Mouse (Mus musculus): ENCODE data around the gene Osbpl10. TPM values are rescaled to one million over a fixed set of nuclear protein-coding genes. Genes with fewer than 3 reads are reported as not detected.
A peak's percentile ranks its signal among the peaks of the same experiment; 100 is the strongest.
"Not testable (repeated sequence)": the region's sequence is repeated elsewhere in the genome, so short reads cannot be mapped to it uniquely, and the experiment has no call there.

Gene Osbpl10
- total RNA-seq, 2 experiments from 2014 or later, result 2.5 to 5.1 TPM

DNA sequence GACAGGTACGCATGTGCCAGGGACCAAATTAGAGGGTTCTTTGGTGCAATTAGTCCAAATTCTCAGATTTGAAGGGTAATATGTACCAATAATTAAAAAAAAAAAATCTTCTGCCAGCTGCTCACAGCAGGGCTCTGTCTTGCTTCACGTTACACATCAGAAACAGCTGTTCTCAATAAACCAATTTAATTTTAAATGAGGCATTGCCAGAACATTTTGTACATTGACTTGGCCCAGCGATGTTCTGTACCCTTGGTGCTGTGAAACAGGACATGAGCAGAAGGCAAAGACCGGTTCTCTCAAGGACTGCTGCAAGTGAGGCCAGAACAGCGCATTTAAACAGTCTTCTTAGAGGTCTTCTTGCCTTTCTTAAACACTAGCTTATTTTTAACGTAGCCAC, 265.3 kb downstream of the Osbpl10 start:
- DNase-seq, result no peak

DNA sequence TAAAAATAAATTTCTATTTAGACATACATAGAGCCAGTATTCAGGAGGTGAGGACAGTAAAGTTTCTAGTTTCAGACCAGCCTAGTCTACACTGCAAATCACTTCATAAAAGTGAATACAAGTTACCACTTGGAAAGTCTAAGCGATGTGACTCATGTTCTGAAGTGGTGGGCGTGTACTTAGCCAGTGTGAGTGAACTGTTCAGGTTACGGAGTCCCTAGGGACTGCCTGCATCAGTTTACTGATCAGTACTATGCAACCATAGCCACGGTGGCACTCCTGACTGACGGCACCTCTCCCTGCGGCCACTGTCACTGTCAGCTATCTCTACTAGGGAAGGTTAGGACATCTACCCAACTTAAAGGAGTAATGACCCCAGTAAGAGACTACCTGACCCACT, 266.7 kb downstream of the Osbpl10 start:
- intact Hi-C loops (cut with DNase I), result no loop called here
- DNase-seq, result no peak

More for the DNA sequence above, 265.3 kb downstream of the Osbpl10 start:
- intact Hi-C loops (cut with DNase I), result no loop called here

DNA sequence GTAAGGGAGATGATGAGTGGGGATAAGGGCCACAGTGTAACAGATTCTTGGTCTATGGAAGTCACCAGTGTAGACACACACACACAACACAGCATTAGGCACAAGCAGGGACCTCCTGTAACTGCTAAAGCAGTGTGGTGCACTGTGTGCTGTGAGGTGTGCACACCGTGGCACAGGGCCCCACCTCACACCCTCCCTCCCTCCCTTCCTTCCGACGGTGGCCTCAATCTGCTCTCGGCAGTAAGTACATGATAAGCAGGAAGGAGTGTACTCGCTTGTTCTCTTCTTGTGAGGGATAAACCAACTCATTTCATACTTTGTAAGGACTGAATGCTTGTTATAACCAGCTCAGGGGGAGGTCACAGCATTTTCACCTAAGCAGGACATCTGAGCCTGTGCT, 270.8 kb downstream of the Osbpl10 start:
- intact Hi-C loops (cut with DNase I), result no loop called here
- no peak for DNase-seq

DNA sequence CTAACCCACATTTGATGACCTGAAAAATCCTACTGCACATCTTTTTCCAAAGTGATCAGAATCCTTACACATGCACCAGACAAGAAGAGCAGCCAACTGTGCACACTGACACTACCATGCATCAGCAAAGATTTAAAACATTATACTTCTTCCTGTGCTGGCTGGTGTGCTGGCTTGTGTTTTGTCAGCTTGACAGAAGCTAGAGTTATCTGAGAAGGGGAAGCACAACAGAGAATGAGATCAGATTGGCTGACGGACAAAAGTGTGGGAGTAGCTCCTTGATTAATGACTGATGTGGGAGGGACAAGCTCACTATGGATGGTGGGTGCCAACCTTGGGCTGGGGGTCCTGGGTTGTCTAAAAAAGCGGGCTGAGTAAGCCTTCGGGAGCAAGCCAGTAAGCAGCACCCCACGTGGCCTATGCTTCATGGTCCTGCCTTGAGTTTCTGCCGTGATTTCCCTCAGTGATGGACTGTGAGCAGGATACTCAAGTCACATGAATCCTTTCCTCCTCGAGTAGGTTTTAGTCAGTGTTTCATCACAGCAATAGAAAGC, 279.4 kb downstream of the Osbpl10 start:
- intact Hi-C loops (cut with DNase I), result loop anchor here (5.0 kb wide), 1 partner anchor 91 kb away; no protein-coding TSS in a partner anchor

DNA sequence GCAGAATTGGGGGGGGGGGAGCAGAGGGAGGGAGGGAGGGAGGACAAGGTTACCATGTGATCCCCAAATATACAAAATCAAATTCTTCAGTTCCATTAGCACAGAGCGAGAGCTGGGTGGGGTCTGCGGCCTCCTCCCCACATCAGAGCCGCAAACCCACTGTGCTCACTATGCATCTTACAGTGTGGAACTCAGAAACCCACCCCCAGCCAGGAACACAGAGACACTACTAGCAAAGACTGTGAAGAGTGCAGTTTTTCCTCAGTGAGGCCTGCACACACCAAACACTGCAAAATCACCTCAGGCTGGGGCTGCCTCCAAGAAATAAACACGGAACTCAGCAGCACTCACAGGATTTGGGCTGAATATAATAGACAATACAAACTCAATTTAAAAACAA, 281.5 kb downstream of the Osbpl10 start:
- intact Hi-C loops (cut with DNase I), result loop anchor here (5.0 kb wide), 2 partner anchors 93 to 173 kb away; no protein-coding TSS in a partner anchor
- no peak for DNase-seq

More for the DNA sequence above, 279.4 kb downstream of the Osbpl10 start:
- no peak for DNase-seq

DNA sequence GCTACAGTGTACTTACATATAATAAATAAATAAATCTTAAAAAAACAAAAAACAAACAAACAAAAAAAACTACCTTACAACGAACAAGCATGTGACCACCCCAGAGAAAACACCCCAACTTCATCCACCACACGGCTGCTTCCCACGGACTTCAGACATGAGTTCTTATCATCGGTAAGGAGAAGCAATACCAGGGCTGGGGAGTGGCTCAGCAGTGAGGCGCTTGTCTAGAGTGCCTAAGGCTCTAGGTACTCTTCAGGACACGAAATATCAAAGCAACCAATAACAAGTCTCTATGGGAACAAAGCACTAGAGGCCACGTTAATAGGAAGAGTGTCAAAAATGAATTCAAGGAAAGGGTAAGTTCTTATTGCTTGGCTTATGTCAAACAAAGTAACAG, 282.1 kb downstream of the Osbpl10 start:
- no peak for DNase-seq
- intact Hi-C loops (cut with DNase I), result loop anchor here (5.0 kb wide), 1 partner anchor 173 kb away; no protein-coding TSS in a partner anchor

DNA sequence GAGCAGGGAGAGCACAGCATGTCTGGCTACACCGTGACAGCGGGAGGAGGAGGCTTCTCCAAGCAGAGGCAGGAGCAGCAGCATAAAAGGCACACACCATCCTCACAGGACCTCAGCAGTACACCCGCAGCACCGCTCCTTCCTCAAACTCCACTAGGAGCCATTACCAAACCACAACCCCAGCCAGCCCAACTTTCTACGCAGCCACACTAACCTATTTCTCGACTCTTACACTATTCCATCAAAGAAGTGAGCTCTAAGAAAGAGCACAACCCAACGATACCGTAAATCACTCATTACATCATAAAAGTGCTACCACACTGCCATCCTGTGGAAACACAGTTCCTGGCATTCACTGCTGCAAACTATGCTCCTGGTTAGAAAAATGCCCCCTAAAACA, 283.1 kb downstream of the Osbpl10 start:
- intact Hi-C loops (cut with DNase I), result loop anchor here (5.0 kb wide), 1 partner anchor 174 kb away; no protein-coding TSS in a partner anchor
- DNase-seq, result no peak

DNA sequence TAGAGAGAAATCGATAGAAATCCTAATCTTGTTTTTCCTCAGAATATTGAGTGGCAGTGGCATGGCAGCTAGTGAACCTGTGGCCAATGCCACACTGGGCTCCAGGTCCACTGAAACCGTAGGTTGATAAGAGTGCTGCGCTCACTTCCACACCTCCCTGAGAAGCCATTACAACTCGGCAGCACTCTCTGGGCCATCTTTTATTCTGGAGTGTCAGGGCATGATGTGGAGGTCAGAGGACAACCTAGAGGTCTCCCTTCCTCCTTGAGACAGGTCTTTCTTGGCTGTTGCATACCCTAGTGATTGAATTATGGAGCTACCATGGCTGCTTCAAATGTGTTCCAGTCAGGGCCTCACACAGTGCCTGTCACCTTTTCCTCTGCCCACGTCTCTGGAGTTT, 283.5 kb downstream of the Osbpl10 start:
- DNase-seq, result no peak

DNA sequence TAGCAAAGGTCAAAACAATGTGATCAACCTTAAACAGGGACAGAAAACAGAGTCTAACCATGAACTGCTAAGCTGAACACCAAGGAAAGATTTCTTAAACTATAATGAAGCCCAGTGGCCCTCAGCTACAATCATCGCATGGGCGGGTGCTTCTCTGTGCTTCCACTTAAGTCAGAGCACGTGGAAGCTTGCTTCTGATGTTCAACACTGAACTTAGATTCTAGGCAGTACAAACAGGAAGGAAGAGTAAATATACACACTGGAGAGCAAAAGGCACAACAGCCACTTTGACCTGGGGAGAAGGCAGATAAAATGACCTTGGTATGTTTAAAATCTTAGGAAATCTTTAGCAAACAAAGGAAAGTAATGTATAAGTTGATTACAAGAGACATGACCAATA, 293.2 kb downstream of the Osbpl10 start:
- intact Hi-C loops (cut with DNase I), result no loop called here
- DNase-seq, result no peak

More for the DNA sequence above, 283.5 kb downstream of the Osbpl10 start:
- intact Hi-C loops (cut with DNase I), result loop anchor here (5.0 kb wide), 1 partner anchor 175 kb away; no protein-coding TSS in a partner anchor

DNA sequence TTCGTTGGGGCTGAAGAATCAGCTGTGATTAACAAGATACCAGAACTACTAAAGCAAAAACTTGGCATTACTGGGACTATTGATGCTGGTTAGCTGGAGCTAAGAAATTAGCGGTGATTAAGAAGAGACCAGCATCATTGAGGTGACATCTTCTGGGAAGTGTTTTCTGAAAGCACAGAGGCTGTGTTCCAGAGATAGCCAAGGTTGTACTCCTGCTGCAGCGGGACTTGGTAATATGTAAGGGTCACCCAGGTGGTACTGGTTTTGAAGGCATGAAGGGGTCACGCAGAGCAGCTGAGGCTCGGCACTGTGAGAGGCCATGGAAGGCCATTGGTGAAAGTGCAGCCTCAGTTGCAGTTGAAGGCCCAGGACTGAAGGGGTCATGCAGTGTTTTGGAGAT, 294.1 kb downstream of the Osbpl10 start:
- DNase-seq, result peak in 1 of 2 experiments; percentile 55
- intact Hi-C loops (cut with DNase I), result not testable (repeated sequence)

DNA sequence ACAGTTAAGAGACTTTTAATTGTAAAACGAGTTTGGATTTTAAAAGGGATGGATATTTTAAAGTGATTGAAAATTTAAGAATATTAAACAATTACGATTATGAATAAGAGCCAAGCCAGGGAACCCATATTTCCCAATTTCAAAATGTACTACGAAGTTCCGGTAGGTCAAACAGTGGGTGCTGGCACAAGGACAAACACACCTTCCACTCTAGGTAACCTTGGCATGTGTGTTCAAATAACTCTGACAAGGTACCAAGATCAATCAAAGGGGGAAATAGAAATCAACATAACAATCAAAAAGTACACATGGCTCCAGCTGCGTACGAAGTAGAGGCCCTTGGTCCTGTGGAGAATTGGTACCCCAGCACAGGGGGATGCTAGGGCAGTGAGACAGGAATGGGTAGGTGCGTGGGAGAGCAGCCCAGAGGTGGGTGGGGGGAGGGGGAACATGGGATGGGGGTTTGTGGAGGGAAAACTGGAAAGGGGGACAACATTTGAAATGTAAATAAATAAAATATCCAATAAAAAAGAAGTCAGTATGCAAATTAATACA, 294.8 kb downstream of the Osbpl10 start:
- DNase-seq, result no peak
- intact Hi-C loops (cut with DNase I), result no loop called here

DNA sequence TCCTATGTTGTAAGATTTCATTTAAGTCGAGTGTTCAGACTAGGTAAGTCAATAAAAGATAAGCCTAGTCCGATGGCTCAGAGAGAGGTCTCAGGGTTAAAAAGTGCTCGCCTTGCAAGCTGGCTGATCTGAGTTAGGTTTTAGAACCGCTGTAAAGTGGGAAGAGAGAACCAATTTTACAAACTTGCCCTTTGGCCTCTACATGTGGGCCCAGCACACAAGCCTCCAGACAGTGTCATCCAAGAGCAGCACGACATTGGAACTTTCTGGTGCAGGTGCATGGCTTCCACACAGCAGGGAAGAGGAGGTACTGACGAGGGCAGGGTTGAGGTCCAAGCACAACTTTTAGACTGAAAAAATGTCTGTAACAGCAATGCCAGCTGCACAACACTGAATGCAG, 296.4 kb downstream of the Osbpl10 start:
- intact Hi-C loops (cut with DNase I), result no loop called here
- no peak for DNase-seq

DNA sequence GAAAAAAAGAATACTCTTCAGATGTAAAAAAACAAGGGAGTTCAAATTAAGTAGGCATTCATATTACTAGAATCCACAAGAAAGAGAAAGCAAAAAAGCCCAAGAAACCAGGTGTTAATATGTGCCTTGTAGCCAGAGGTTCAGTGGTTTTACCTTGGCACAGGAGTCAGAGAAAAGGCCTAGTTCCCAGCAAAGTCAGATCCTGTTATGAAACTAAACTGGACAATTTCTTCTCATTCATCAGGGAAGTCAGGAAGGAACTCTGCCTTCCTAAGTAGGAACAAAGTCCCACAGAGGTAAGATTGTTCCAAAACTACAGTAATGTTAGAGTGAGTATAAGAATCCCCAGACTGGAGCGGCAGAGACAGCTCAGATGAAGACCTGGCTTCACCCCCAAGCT, 300.3 kb downstream of the Osbpl10 start:
- no peak for DNase-seq
- intact Hi-C loops (cut with DNase I), result no loop called here

Other genes with a start within 250 kb of the Osbpl10 start
- 1 to 10 TPM; 6.5 to 6.7 TPM for gene Cmtm6, start 247.5 kb upstream of the Osbpl10 start, total RNA-seq (2021)
- gene Cmtm7, start 196.7 kb upstream of the Osbpl10 start, total RNA-seq (2021), result 1 to 10 TPM; 4.8 to 5.3 TPM
- 1 to 10 TPM; 2.4 to 3.0 TPM for gene Cmtm8, start 134.4 kb upstream of the Osbpl10 start, total RNA-seq (2021)
- 10 to 100 TPM; 16.5 to 18.5 TPM for gene Gpd1l, start 44.6 kb upstream of the Osbpl10 start, total RNA-seq (2021)
- 10 to 100 TPM; 12.0 to 25.0 TPM for gene Rps27rt, start 4.2 kb downstream of the Osbpl10 start, total RNA-seq (2021)